9 mouse cellular contexts compared by ENCODE assay signal in the genomic region with DNA sequence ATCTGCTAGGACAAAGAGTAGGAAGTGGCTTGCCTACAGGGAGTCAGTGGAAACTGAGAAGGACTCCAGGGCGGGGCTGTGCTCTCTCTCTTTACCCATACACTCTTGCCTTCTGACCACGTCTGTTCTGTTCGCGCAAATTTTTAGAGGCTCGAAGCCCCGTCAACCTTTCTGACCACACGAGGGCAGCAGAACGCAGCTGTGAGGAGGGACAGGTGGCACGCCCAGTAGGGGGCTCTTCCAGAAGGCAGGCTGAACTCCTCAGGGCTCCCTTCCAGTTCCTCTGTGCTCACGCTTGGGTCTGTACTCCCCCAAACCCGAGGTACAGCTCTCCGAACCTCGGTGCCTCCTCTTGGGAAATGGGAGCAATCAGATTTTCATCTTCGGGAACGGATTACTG.
DNase-seq lines count a peak whose midpoint lies in the region; TF ChIP-seq lines count a peak whose summit lies in the region.
"Had no signal": no experiment of that assay in that cellular context is flagged by ENCODE, and none has a peak within 500 bp of the region (broad histone marks: within the 10 kb centered on the region; RNA-seq: fewer than 3 reads in every experiment).

No protein-coding gene starts in this region.

- no peak for TF ChIP-seq POLR2A in embryonic fibroblast, embryonic 13.5 days (IDR thresholded peaks at IDR 0.05; ENCODE audit: low read depth, low read length)

- H3K27ac ChIP-seq in embryonic fibroblast, embryonic 13.5 days (ENCODE audit: insufficient read depth, low read length): no peak overlapping the region

- peak; percentile 79 for DNase-seq in CD4-positive, CD25-positive, alpha-beta regulatory T cell, adult 2 months (ENCODE audit: low read depth, low spot score)
- DNase-seq in adrenal gland, postnatal 4 days (ENCODE audit: low spot score in 2 of 2): peak; percentile 41 to 55
- DNase-seq in heart, postnatal 4 days: peak; percentile 89
- DNase-seq in layer of hippocampus, adult 9-11 months: peak; percentile 74
- DNase-seq in lung, postnatal 14 days: peak; percentile 83
- peak; percentile 80 for DNase-seq in retina, postnatal 7 days (ENCODE audit: low read depth, low spot score)
- peak; percentile 92 for DNase-seq in thymus, postnatal 4 days

- no peaks in the 10 kb centered on the region for H3K4me1 ChIP-seq in embryonic fibroblast, embryonic 13.5 days (ENCODE audit: control insufficient read depth, insufficient read depth, low read length)

- TF ChIP-seq CTCF in embryonic fibroblast, embryonic 13.5 days (IDR thresholded peaks at IDR 0.05; ENCODE audit: borderline replicate concordance, insufficient read depth, low read length): peak; percentile 99

- H3K4me3 ChIP-seq in embryonic fibroblast, embryonic 13.5 days (ENCODE audit: insufficient read depth, low read length): no peak overlapping the region
- H3K4me3 ChIP-seq: erythroblast, embryonic 14.5 days had no signal
